Mouse (Mus musculus) large intestine, adult 2 months (tissue): Measurements from ENCODE around the gene Klf2. TPM values are rescaled to one million over a fixed set of nuclear protein-coding genes. Genes with fewer than 3 reads are reported as not detected.

ENCODE experiments used
- DNase-seq: peaks from one replicate; pipeline ENCODE4 v3.0.0-alpha.2; 2012; ENCODE audit warnings: low read depth, low spot score
- WGBS: fragments of 180-500 bp; shearing (Covaris S2); methylation state at CpG from one replicate; pipeline ENCODE4 v1.1.7; 2018; 5-methylcytosine and 5-hydroxymethylcytosine counted together
- polyA plus RNA-seq: library from polyadenylated mRNA; depleted of rRNA; stranded (reverse); fragments of >200 nt; gene quantifications from 2 replicates; pipeline ENCODE4 v1.2.3, GENCODE M21; 2012

The Klf2 gene
- polyA plus RNA-seq, 1 experiment = 11.3 TPM

- 39% methylated on average over 8 of the region's 8 CpGs for WGBS
- no peak for DNase-seq
These were observed 15.7 kb upstream of the Klf2 start for GRCm38 (mm10) chr8:72302986-72303612.

- no peak for DNase-seq
- WGBS = 19% methylated on average over 8 of the region's 8 CpGs
These were observed 15.2 kb upstream of the Klf2 start for GRCm38 (mm10) chr8:72303633-72304032.

DNA sequence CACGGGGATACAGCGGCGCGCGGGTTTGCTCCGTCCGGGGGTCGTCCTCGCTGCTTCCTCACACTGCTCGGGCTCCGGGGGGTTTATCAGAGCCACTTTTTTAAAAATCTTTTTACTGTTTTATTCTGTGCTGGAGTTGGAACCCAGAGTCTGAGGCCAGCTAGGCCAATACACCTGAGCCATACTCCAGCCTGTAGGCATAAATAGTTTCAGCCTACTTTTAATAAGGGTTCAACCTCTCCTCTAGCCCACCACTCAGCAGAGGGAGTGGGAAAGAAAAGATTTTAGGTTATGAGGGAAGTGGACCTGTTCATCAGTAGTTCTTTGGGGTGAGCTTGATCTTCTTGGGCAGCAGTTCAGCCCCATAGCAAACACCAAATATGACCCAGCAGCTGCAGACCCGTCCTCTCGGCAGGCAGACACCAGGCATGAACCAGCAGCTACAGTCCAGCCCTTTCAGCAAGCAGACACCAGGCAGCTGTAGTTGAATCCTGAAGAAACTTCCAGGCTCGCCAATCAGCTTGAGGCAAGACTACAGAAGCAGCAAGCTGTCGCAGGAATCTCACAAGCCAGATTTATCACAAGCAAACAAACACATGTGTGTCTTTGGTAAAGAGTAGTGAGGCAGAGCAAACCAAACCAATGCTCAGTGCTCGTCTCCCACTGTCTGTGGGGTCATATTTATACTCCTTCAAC lies 13.5 kb upstream of the Klf2 start, which contains the start of gene Gm10282:
Gene Gm10282, minus strand, starts transcription at position 51 of the 696 bp plus-strand sequence.
- 78% methylated on average over 16 of the region's 16 CpGs for WGBS
- DNase-seq = no peak

DNA sequence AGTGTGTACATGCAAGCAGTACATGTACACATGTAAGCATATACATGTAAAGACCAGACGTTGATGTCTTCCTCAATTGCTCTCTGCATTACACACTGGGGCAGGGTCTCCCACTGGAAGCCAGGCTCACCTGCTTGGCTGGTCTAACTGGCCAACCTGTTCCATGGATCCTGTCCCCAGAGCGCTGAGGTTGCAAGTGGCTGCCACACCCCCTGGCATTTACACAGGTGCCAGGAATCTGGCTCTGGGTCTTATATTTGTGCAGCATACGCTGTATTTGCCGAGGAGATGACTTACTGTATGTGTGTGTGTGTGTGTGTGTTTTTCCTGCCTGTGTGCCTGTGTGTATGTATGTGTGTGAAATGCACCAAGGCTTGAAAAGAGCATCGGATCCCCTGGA lies 11.9 kb upstream of the Klf2 start:
- DNase-seq = no peak
- 39% methylated on average over 5 of the region's 5 CpGs for WGBS

- 29% methylated on average over 6 of the region's 6 CpGs for WGBS
- DNase-seq = no peak
These were observed 10.6 kb upstream of the Klf2 start for GRCm38 (mm10) chr8:72308276-72308675.

- DNase-seq = no peak
- WGBS = 14% methylated on average over 8 of the region's 8 CpGs
These were observed 7.9 kb upstream of the Klf2 start for GRCm38 (mm10) chr8:72310849-72311506.

DNA sequence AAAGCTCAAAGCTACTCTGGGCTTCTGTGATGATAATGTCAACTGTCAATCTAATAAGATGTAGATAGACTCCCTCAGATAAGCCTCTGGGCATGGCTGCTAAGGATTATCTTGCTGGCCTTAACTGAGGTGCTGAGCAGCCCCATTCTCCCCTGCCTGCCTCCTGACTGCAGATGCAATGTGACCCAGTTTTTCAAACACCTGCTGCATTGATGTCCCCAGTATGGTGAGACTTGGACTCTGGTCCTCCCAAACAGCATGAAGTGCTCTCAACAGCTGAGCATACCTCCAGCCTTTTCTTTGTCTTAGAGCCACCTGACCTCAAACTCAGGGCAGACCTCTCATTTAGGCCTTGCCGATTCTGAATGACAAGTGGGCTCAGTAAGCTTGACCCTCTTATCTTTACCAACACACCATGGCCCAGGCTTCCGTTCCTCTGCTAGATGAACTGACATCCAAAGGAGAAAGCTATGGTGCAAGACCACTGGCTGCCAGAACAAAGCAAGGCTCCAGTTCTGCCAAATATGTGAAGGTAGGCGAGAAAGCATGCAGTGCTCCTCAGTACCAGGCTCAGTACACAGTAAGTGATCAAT lies 5.8 kb upstream of the Klf2 start:
- DNase-seq = no peak
- 96% methylated on average over 3 of the region's 3 CpGs for WGBS

DNA sequence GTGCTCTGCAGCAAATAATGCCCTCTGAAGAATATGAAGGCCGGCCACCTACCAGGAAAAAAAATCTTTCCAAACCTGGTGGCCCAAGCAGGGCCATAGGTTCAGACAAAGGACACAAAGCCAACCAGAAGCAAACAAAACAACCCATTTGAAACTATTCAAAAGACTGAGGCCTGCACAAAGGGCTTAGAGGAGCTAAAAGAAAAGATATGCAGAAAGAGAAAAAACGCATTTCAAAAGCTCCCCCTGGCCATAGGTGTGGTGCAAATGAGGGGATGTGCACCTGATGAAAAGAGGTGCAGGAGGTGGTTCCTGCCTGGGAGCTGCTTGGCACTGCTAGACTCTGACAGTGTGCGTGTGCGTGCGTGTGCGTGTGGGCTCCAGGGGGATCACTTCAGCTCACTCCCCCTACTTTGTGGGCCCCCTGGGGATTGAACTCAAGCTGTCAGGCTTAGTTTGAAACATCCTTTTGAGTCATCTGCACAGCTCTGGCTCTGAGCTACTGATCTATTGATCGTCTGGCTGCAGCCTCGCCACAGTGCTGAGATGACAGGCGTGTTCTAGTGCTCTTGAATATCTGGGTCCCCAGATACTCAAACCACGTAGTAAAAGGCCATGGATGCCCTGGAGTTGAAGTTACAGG lies 2.7 kb upstream of the Klf2 start:
- 88% methylated on average over 10 of the region's 10 CpGs for WGBS
- no peak for DNase-seq

GRCm38 (mm10) chr8:72317741-72318301 lies 1.0 kb upstream of the Klf2 start:
- no peak for DNase-seq
- 44% methylated on average over 5 of the region's 5 CpGs for WGBS

GRCm38 (mm10) chr8:72319397-72319796 lies 564 bp downstream of the Klf2 start:
- WGBS = 1% methylated on average over 48 of the region's 48 CpGs
- no peak for DNase-seq

- 10% methylated on average over 55 of the region's 55 CpGs for WGBS
These were observed 1.3 kb downstream of the Klf2 start for GRCm38 (mm10) chr8:72319921-72320802.

GRCm38 (mm10) chr8:72320803-72321583 lies 2.2 kb downstream of the Klf2 start:
- DNase-seq = no peak
- 65% methylated on average over 25 of the region's 25 CpGs for WGBS

More at GRCm38 (mm10) chr8:72319921-72320802, 1.3 kb downstream of the Klf2 start:
- DNase-seq = no peak

DNA sequence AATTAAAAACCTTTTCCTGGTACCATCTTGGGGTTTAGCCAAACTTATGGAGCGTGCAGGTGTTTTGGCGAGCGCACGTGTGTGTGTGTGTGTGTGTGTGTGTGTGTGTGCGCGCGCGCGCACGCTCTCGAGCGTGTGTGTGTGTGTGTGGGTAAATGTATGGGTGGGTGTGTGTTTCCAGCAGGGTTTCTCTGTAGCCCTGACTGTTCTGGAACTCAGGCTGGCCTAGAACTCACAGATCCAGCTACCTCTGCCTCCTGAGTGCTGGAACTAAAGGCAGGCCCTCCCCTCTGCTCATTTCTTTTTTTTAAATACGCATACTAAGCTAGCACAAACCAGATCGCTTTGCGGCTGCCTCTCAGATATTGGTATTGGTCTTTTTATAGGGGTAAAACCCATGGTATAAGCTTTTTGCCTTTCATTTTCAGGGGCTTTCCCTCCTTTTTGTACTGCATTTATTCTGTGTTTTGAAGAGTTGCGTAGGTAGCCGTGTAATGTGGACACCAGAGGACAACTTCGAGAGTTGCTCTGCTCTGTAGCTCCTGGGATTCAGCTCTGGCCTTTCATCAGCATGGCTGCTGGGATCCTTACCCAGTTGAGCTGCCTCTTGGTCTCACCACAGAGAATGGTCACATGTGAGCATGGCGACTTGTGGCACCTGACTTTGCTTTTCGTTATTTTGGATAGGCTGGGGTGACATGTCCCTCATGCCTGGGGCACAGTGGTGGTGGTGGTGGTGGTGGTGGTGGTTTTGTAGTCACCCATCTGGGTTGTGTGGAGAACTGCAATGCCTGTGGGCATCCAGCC lies 3.0 kb downstream of the Klf2 start:
- WGBS = 78% methylated on average over 20 of the region's 20 CpGs
- DNase-seq = no peak

GRCm38 (mm10) chr8:72322471-72322889 lies 3.6 kb downstream of the Klf2 start:
- 56% methylated on average over 7 of the region's 7 CpGs for WGBS
- no peak for DNase-seq

- DNase-seq = no peak
- 68% methylated on average over 6 of the region's 6 CpGs for WGBS
These were observed 4.4 kb downstream of the Klf2 start for GRCm38 (mm10) chr8:72323131-72323725.

- 82% methylated on average over 10 of the region's 10 CpGs for WGBS
- no peak for DNase-seq
These were observed 5.3 kb downstream of the Klf2 start for GRCm38 (mm10) chr8:72324036-72324706.
